Mouse (Mus musculus) c-Kit-positive CD71-positive TER-119-negative erythroid progenitor cells, embryonic 14.5 days (primary cell): ENCODE measurements around the gene Kctd4.
"Not testable (repeated sequence)": the region's sequence is repeated elsewhere in the genome, so short reads cannot be mapped to it uniquely, and the experiment has no call there.

Source experiments
- DNase-seq: peaks from one replicate; pipeline ENCODE4 v3.0.0-alpha.2; 2013; ENCODE audit warnings: low read depth

Gene Kctd4

GRCm38 (mm10) chr14:75954766-75955165, at the start of gene Kctd4:
TSS of gene Kctd4 (plus strand) at chr14:75955009.
- DNase-seq = no peak

- DNase-seq = no peak
Observed at GRCm38 (mm10) chr14:75906931-75907330, 47.9 kb upstream of the Kctd4 start.

- DNase-seq = no peak
Observed at GRCm38 (mm10) chr14:75911968-75912367, 42.8 kb upstream of the Kctd4 start.

GRCm38 (mm10) chr14:75912665-75913064, 42.1 kb upstream of the Kctd4 start:
- DNase-seq = no peak

GRCm38 (mm10) chr14:75923314-75924052, 31.3 kb upstream of the Kctd4 start:
- DNase-seq = no peak

GRCm38 (mm10) chr14:75929713-75930112, 25.1 kb upstream of the Kctd4 start:
- DNase-seq = not testable (repeated sequence)

GRCm38 (mm10) chr14:75931266-75931665, 23.5 kb upstream of the Kctd4 start:
- DNase-seq = no peak

GRCm38 (mm10) chr14:75934359-75934758, 20.4 kb upstream of the Kctd4 start:
- no peak for DNase-seq

GRCm38 (mm10) chr14:75937714-75938113, 17.1 kb upstream of the Kctd4 start:
- no peak for DNase-seq

- DNase-seq = no peak
Observed at GRCm38 (mm10) chr14:75941500-75941899, 13.3 kb upstream of the Kctd4 start.

- DNase-seq = no peak
Observed at GRCm38 (mm10) chr14:75942365-75942764, 12.4 kb upstream of the Kctd4 start.

- peak; percentile 13 for DNase-seq
Observed at GRCm38 (mm10) chr14:75947674-75948073, 7.1 kb upstream of the Kctd4 start.

- no peak for DNase-seq
Observed at GRCm38 (mm10) chr14:75953011-75953410, 1.8 kb upstream of the Kctd4 start.

- DNase-seq = no peak
Observed at GRCm38 (mm10) chr14:75962250-75962649, 7.4 kb downstream of the Kctd4 start.

GRCm38 (mm10) chr14:75963215-75963614, 8.4 kb downstream of the Kctd4 start:
- no peak for DNase-seq

GRCm38 (mm10) chr14:75964000-75964399, 9.2 kb downstream of the Kctd4 start:
- DNase-seq = no peak

- DNase-seq = no peak
Observed at GRCm38 (mm10) chr14:75964433-75964832, 9.6 kb downstream of the Kctd4 start.

- DNase-seq = no peak
Observed at GRCm38 (mm10) chr14:75967291-75967690, 12.5 kb downstream of the Kctd4 start.

GRCm38 (mm10) chr14:75976107-75976506, 21.3 kb downstream of the Kctd4 start:
- DNase-seq = no peak

- DNase-seq = no peak
Observed at GRCm38 (mm10) chr14:75981231-75981630, 26.4 kb downstream of the Kctd4 start.

- no peak for DNase-seq
Observed at GRCm38 (mm10) chr14:75983891-75984290, 29.1 kb downstream of the Kctd4 start.

- no peak for DNase-seq
Observed at GRCm38 (mm10) chr14:75985112-75985511, 30.3 kb downstream of the Kctd4 start.

GRCm38 (mm10) chr14:75986878-75987483, 32.2 kb downstream of the Kctd4 start:
- DNase-seq = no peak

- no peak for DNase-seq
Observed at GRCm38 (mm10) chr14:75989168-75989567, 34.4 kb downstream of the Kctd4 start.
